Mouse (Mus musculus): ENCODE results near the gene Tbrg1.

GRCm38 (mm10) chr9:37629941-37630340 lies 27.2 kb downstream of the Tbrg1 start:
- TF ChIP-seq POLR2A (IDR thresholded peaks at IDR 0.05; ENCODE audit: low read depth, low read length): no peak
- no peak for TF ChIP-seq CTCF (conservative IDR thresholded peaks at IDR 0.05; ENCODE audit: insufficient read depth, insufficient read length, low read depth, low read length)

Data from kidney, adult 2 months (tissue).